31 mouse cellular contexts compared by ENCODE assay signal in genomic region chr3:92565418-92565817, GRCm38 (mm10). TPM values are rescaled to one million over a fixed set of nuclear protein-coding genes. Genes with fewer than 3 reads are reported as not detected.
DNase-seq lines count a peak whose midpoint lies in the region; ATAC-seq and TF ChIP-seq lines count a peak whose summit lies in the region.
"Had no signal": no experiment of that assay in that cellular context is flagged by ENCODE, and none has a peak within 500 bp of the region (broad histone marks: within the 10 kb centered on the region; RNA-seq: fewer than 3 reads in every experiment).

No protein-coding gene starts in this region.

- no peak overlapping the region for H3K27ac ChIP-seq in kidney, embryonic 14.5 days (ENCODE audit: low read depth, low read length)
- no peak overlapping the region for H3K27ac ChIP-seq in lung, postnatal 0 days (ENCODE audit: low read length)
- H3K27ac ChIP-seq in CH12.LX (ENCODE audit: insufficient read depth, low read depth): no peak overlapping the region
- H3K27ac ChIP-seq: embryonic facial prominence, embryonic 10.5 days; forebrain, embryonic 13.5 days; heart, embryonic 13.5 days; hindbrain, embryonic 14.5 days; limb, embryonic 13.5 days had no signal

- no peak overlapping the region for H3K4me2 ChIP-seq in kidney, embryonic 14.5 days (replicated peaks; ENCODE audit: low read depth, low read length)
- no peak overlapping the region for H3K4me2 ChIP-seq in lung, postnatal 0 days (replicated peaks; ENCODE audit: low read depth, low read length)
- H3K4me2 ChIP-seq in CH12.LX (ENCODE audit: insufficient read depth, low read depth, poor library complexity, severe bottlenecking): no peak overlapping the region
- H3K4me2 ChIP-seq: forebrain, embryonic 13.5 days; heart, embryonic 13.5 days; hindbrain, embryonic 14.5 days; limb, embryonic 13.5 days; midbrain, embryonic 11.5 days had no signal

- no peaks in the 10 kb centered on the region for H3K27me3 ChIP-seq in kidney, embryonic 14.5 days (ENCODE audit: control insufficient read depth, insufficient read depth, low read length)
- H3K27me3 ChIP-seq in lung, postnatal 0 days (replicated peaks; ENCODE audit: insufficient read depth, low read length): no peaks in the 10 kb centered on the region
- no peaks in the 10 kb centered on the region for H3K27me3 ChIP-seq in CH12.LX (replicated peaks)
- H3K27me3 ChIP-seq: forebrain, embryonic 13.5 days; heart, embryonic 13.5 days; limb, embryonic 13.5 days had no signal

- no peaks in the 10 kb centered on the region for H3K79me2 ChIP-seq in CH12.LX (replicated peaks; ENCODE audit: control insufficient read depth, extremely low read depth, insufficient read depth, poor library complexity, severe bottlenecking)

- H3K9me3 ChIP-seq in kidney, embryonic 14.5 days (ENCODE audit: control insufficient read depth, low read length): no peaks in the 10 kb centered on the region
- no peaks in the 10 kb centered on the region for H3K9me3 ChIP-seq in lung, postnatal 0 days (ENCODE audit: low read length)
- no peaks in the 10 kb centered on the region for H3K9me3 ChIP-seq in CH12.LX (replicated peaks; ENCODE audit: low read length)
- H3K9me3 ChIP-seq: embryonic facial prominence, embryonic 10.5 days; forebrain, embryonic 13.5 days; heart, embryonic 13.5 days; limb, embryonic 13.5 days had no signal

- no peaks in the 10 kb centered on the region for H3K4me1 ChIP-seq in kidney, embryonic 14.5 days (ENCODE audit: control insufficient read depth, insufficient read depth, low read length)
- H3K4me1 ChIP-seq in lung, postnatal 0 days (ENCODE audit: insufficient read depth, low read depth, low read length): no peaks in the 10 kb centered on the region
- no peaks in the 10 kb centered on the region for H3K4me1 ChIP-seq in lung, adult 2 months (ENCODE audit: control insufficient read depth, insufficient read depth, low read length)
- no peaks in the 10 kb centered on the region for H3K4me1 ChIP-seq in CH12.LX (ENCODE audit: control insufficient read depth in 1 of 2, insufficient read depth in 2 of 2)
- H3K4me1 ChIP-seq: embryonic facial prominence, embryonic 10.5 days; forebrain, embryonic 13.5 days; heart, embryonic 13.5 days; limb, embryonic 13.5 days had no signal

- in situ Hi-C loops in CH12.LX (cut with MboI; ENCODE audit: low pct_ligation_motif_present, low pct_unique_long_range_greater_than_20kb, low sequenced_read_pairs): no loop called here

- ATAC-seq in kidney, embryonic 14.5 days (ENCODE audit: low FRiP score, low TSS enrichment): no peak
- no peak for ATAC-seq in lung, postnatal 0 days
- ATAC-seq: CD4-positive, CD25-positive, alpha-beta regulatory T cell, adult 4 months; forebrain, embryonic 13.5 days had no signal

- dilution Hi-C loops in CH12.LX (cut with MboI; ENCODE audit: extremely low pct_ligation_motif_present, extremely low pct_unique_long_range_greater_than_20kb, low sequenced_read_pairs): no loop called here

- peak; percentile 37 for DNase-seq in kidney, adult 9 months
- peak; percentile 20 for DNase-seq in lung, postnatal 0 days (ENCODE audit: low spot score)
- no peak for DNase-seq in lung, adult 2 months
- DNase-seq in CH12.LX (ENCODE audit: extremely low read depth): peak; percentile 12
- DNase-seq in brain, embryonic 14.5 days (ENCODE audit: low read depth): peak; percentile 25
- no peak for DNase-seq in adrenal gland, postnatal 36 days
- DNase-seq: cerebellum, adult 8-10 months; gastrocnemius, postnatal 10 days; heart, adult 11 months; heart, postnatal 36 days; kidney, adult 11 months; kidney, postnatal 4 days; right cerebral cortex, postnatal 25 days; thymus, adult 2 months had no signal

- TF ChIP-seq RAD21 in CH12.LX (IDR thresholded peaks at IDR 0.05; ENCODE audit: low read depth, low read length): peak; percentile 47

- TF ChIP-seq POLR2A in lung, adult 2 months (IDR thresholded peaks at IDR 0.05; ENCODE audit: borderline replicate concordance, extremely low read depth, low read depth, low read length): no peak
- no peak for TF ChIP-seq POLR2A in CH12.LX (IDR thresholded peaks at IDR 0.05; ENCODE audit: low read depth, low read length)
- TF ChIP-seq POLR2A in brain, embryonic 14.5 days (IDR thresholded peaks at IDR 0.05; ENCODE audit: borderline replicate concordance, extremely low read depth, insufficient read depth, insufficient read length, poor library complexity, severe bottlenecking): no peak

- H3K9ac ChIP-seq in kidney, embryonic 14.5 days (ENCODE audit: low read depth, low read length): no peak overlapping the region
- no peak overlapping the region for H3K9ac ChIP-seq in lung, postnatal 0 days (replicated peaks; ENCODE audit: low read depth)
- no peak overlapping the region for H3K9ac ChIP-seq in CH12.LX (ENCODE audit: insufficient read depth, low read depth)
- H3K9ac ChIP-seq: forebrain, embryonic 13.5 days; heart, embryonic 13.5 days; hindbrain, embryonic 14.5 days; limb, embryonic 13.5 days had no signal

- no peaks in the 10 kb centered on the region for H3K36me3 ChIP-seq in kidney, embryonic 14.5 days (ENCODE audit: control insufficient read depth, insufficient read depth, low read length)
- no peaks in the 10 kb centered on the region for H3K36me3 ChIP-seq in lung, postnatal 0 days (ENCODE audit: insufficient read depth, low read length)
- no peaks in the 10 kb centered on the region for H3K36me3 ChIP-seq in CH12.LX (replicated peaks in 1 of 2; ENCODE audit: control insufficient read depth in 1 of 2, insufficient read depth in 1 of 2, low read length in 1 of 2)
- H3K36me3 ChIP-seq: embryonic facial prominence, embryonic 10.5 days; heart, embryonic 13.5 days; limb, embryonic 13.5 days had no signal

- TF ChIP-seq EP300 in lung, postnatal 0 days (IDR thresholded peaks at IDR 0.05): no peak
- no peak for TF ChIP-seq EP300 in CH12.LX (IDR thresholded peaks at IDR 0.05; ENCODE audit: low read length)

- TF ChIP-seq CTCF in lung, postnatal 0 days (IDR thresholded peaks at IDR 0.05): peak; percentile 56
- no peak; the same call in 1 of the 2 replicates for TF ChIP-seq CTCF in lung, adult 2 months (IDR thresholded peaks at IDR 0.05; ENCODE audit: insufficient read depth, low read length)
- TF ChIP-seq CTCF in CH12.LX (conservative IDR thresholded peaks at IDR 0.05 in 1 of 2, IDR thresholded peaks at IDR 0.05 in 1 of 2; ENCODE audit: low read depth in 2 of 2, low read length in 2 of 2): peak in 1 of 2 experiments; percentile 33; a peak in 2 of 4 replicates
- TF ChIP-seq CTCF in brain, embryonic 14.5 days (IDR thresholded peaks at IDR 0.05; ENCODE audit: borderline replicate concordance, extremely low read depth, insufficient read depth, insufficient read length): no peak

- H3K4me3 ChIP-seq in kidney, embryonic 14.5 days (ENCODE audit: low read length): no peak overlapping the region
- H3K4me3 ChIP-seq in lung, postnatal 0 days (ENCODE audit: low read depth, low read length): no peak overlapping the region
- H3K4me3 ChIP-seq in lung, adult 2 months (replicated peaks; ENCODE audit: extremely low read depth, low read depth, low read length): no peak overlapping the region
- H3K4me3 ChIP-seq in CH12.LX (replicated peaks in 1 of 3; ENCODE audit: low read depth in 2 of 3, low read length in 2 of 3, poor library complexity in 1 of 3): no peak overlapping the region
- H3K4me3 ChIP-seq: embryonic facial prominence, embryonic 10.5 days; forebrain, embryonic 13.5 days; heart, embryonic 13.5 days; limb, embryonic 13.5 days; myocyte had no signal

RNA-seq across cellular contexts. Expression of gene Ivl, which starts 8.1 kb away (rescaled TPM):
- 0.74 and 0.81 TPM in 2 replicates for polyA plus RNA-seq in kidney, embryonic 14.5 days (2014; fragmentation: Nextera tagmentation; extraction: Ambion mirVana)
- 2.2 and 3.4 TPM in 2 replicates for polyA plus RNA-seq in lung, postnatal 0 days (2015; fragmentation: Nextera tagmentation; extraction: Ambion mirVana)
- polyA plus RNA-seq in lung, adult 2 months (2012; rRNA removed): 0.16 and 0.24 TPM in 2 replicates
- 0.04 TPM in 1 of 2 replicates, not detected in the other for total RNA-seq in CH12.LX (2012; rRNA removed)
- total RNA-seq in CH12.LX (2014; rRNA removed): 0.30 and 0.31 TPM in 2 replicates
- polyA plus RNA-seq in CH12.LX (2012; ENCODE audit: insufficient read length, low read depth): 0.38 and 0.44 TPM in 2 replicates
- not detected in 2 replicates for polyA plus RNA-seq in brain, embryonic 14.5 days (2012; rRNA removed)
- total RNA-seq in adrenal gland, postnatal 36 days (2021): not detected
- total RNA-seq: common myeloid progenitor, adult 5-6 weeks; gastrocnemius, postnatal 10 days; heart, postnatal 36 days; layer of hippocampus, postnatal 10 days; left cerebral cortex, postnatal 10 days; MEL had no signal
- polyA plus RNA-seq: CD4-positive, CD25-positive, alpha-beta regulatory T cell, adult 4 months; embryonic facial prominence, embryonic 10.5 days; forebrain, embryonic 13.5 days; heart, embryonic 13.5 days; hindbrain, embryonic 14.5 days; limb, embryonic 13.5 days; liver, embryonic 16.5 days; midbrain, embryonic 11.5 days; myocyte; neural tube, embryonic 14.5 days; spleen, adult 2 months had no signal

RNA-seq across cellular contexts. Expression of gene Smcp, which starts 23.4 kb away (rescaled TPM):
- not detected in 2 replicates for polyA plus RNA-seq in kidney, embryonic 14.5 days (2014; fragmentation: Nextera tagmentation; extraction: Ambion mirVana)
- polyA plus RNA-seq in lung, postnatal 0 days (2015; fragmentation: Nextera tagmentation; extraction: Ambion mirVana): not detected in 2 replicates
- 0.92 TPM in 1 of 2 replicates, not detected in the other for polyA plus RNA-seq in lung, adult 2 months (2012; rRNA removed)
- total RNA-seq in CH12.LX (2012; rRNA removed) (not detected in 2 replicates), CH12.LX (2014; rRNA removed) (not detected in 2 replicates)
- polyA plus RNA-seq in CH12.LX (2012; ENCODE audit: insufficient read length, low read depth): not detected in 2 replicates
- not detected in 2 replicates for polyA plus RNA-seq in brain, embryonic 14.5 days (2012; rRNA removed)
- total RNA-seq in adrenal gland, postnatal 36 days (2021): not detected
- total RNA-seq: common myeloid progenitor, adult 5-6 weeks; gastrocnemius, postnatal 10 days; heart, postnatal 36 days; layer of hippocampus, postnatal 10 days; left cerebral cortex, postnatal 10 days; MEL had no signal
- polyA plus RNA-seq: CD4-positive, CD25-positive, alpha-beta regulatory T cell, adult 4 months; embryonic facial prominence, embryonic 10.5 days; forebrain, embryonic 13.5 days; heart, embryonic 13.5 days; hindbrain, embryonic 14.5 days; limb, embryonic 13.5 days; midbrain, embryonic 11.5 days; myocyte; neural tube, embryonic 14.5 days; spleen, adult 2 months; stomach, embryonic 14.5 days had no signal

RNA-seq across cellular contexts. Expression of gene 2310046K23Rik, which starts 31.1 kb away (rescaled TPM):
- not detected in 2 replicates for polyA plus RNA-seq in kidney, embryonic 14.5 days (2014; fragmentation: Nextera tagmentation; extraction: Ambion mirVana)
- not detected in 2 replicates for polyA plus RNA-seq in lung, postnatal 0 days (2015; fragmentation: Nextera tagmentation; extraction: Ambion mirVana)
- 2.3 TPM in 1 of 2 replicates, not detected in the other for polyA plus RNA-seq in lung, adult 2 months (2012; rRNA removed)
- not detected in 2 replicates for total RNA-seq in CH12.LX (2012; rRNA removed)
- not detected in 2 replicates for total RNA-seq in CH12.LX (2014; rRNA removed)
- not detected in 2 replicates for polyA plus RNA-seq in CH12.LX (2012; ENCODE audit: insufficient read length, low read depth)
- not detected in 2 replicates for polyA plus RNA-seq in brain, embryonic 14.5 days (2012; rRNA removed)
- total RNA-seq in adrenal gland, postnatal 36 days (2021): not detected
- total RNA-seq: common myeloid progenitor, adult 5-6 weeks; gastrocnemius, postnatal 10 days; heart, postnatal 36 days; layer of hippocampus, postnatal 10 days; left cerebral cortex, postnatal 10 days; MEL had no signal
- polyA plus RNA-seq: CD4-positive, CD25-positive, alpha-beta regulatory T cell, adult 4 months; embryonic facial prominence, embryonic 10.5 days; forebrain, embryonic 13.5 days; heart, embryonic 13.5 days; hindbrain, embryonic 14.5 days; limb, embryonic 13.5 days; liver, embryonic 16.5 days; midbrain, embryonic 11.5 days; myocyte; neural tube, embryonic 14.5 days; spleen, adult 2 months; stomach, embryonic 14.5 days had no signal

RNA-seq across cellular contexts. Expression of gene 2210017I01Rik, which starts 41.9 kb away (rescaled TPM):
- not detected in 2 replicates for polyA plus RNA-seq in kidney, embryonic 14.5 days (2014; fragmentation: Nextera tagmentation; extraction: Ambion mirVana)
- not detected in 2 replicates for polyA plus RNA-seq in lung, postnatal 0 days (2015; fragmentation: Nextera tagmentation; extraction: Ambion mirVana)
- 1.3 TPM in 1 of 2 replicates, not detected in the other for polyA plus RNA-seq in lung, adult 2 months (2012; rRNA removed)
- total RNA-seq in CH12.LX (2012; rRNA removed) (not detected in 2 replicates), CH12.LX (2014; rRNA removed) (not detected in 2 replicates)
- polyA plus RNA-seq in CH12.LX (2012; ENCODE audit: insufficient read length, low read depth): not detected in 2 replicates
- not detected in 2 replicates for polyA plus RNA-seq in brain, embryonic 14.5 days (2012; rRNA removed)
- not detected for total RNA-seq in adrenal gland, postnatal 36 days (2021)
- total RNA-seq: common myeloid progenitor, adult 5-6 weeks; gastrocnemius, postnatal 10 days; heart, postnatal 36 days; layer of hippocampus, postnatal 10 days; left cerebral cortex, postnatal 10 days; MEL had no signal
- polyA plus RNA-seq: CD4-positive, CD25-positive, alpha-beta regulatory T cell, adult 4 months; embryonic facial prominence, embryonic 10.5 days; forebrain, embryonic 13.5 days; heart, embryonic 13.5 days; hindbrain, embryonic 14.5 days; limb, embryonic 13.5 days; liver, embryonic 16.5 days; midbrain, embryonic 11.5 days; myocyte; neural tube, embryonic 14.5 days; spleen, adult 2 months; stomach, embryonic 14.5 days had no signal

RNA-seq across cellular contexts. Expression of gene Lce6a, which starts 56.0 kb away (rescaled TPM):
- polyA plus RNA-seq in kidney, embryonic 14.5 days (2014; fragmentation: Nextera tagmentation; extraction: Ambion mirVana): not detected in 2 replicates
- not detected in 2 replicates for polyA plus RNA-seq in lung, postnatal 0 days (2015; fragmentation: Nextera tagmentation; extraction: Ambion mirVana)
- polyA plus RNA-seq in lung, adult 2 months (2012; rRNA removed): not detected in 2 replicates
- not detected in 2 replicates for total RNA-seq in CH12.LX (2012; rRNA removed)
- not detected in 2 replicates for total RNA-seq in CH12.LX (2014; rRNA removed)
- polyA plus RNA-seq in CH12.LX (2012; ENCODE audit: insufficient read length, low read depth): not detected in 2 replicates
- not detected in 2 replicates for polyA plus RNA-seq in brain, embryonic 14.5 days (2012; rRNA removed)
- total RNA-seq in adrenal gland, postnatal 36 days (2021): not detected
- total RNA-seq: common myeloid progenitor, adult 5-6 weeks; gastrocnemius, postnatal 10 days; heart, postnatal 36 days; layer of hippocampus, postnatal 10 days; left cerebral cortex, postnatal 10 days; MEL had no signal
- polyA plus RNA-seq: CD4-positive, CD25-positive, alpha-beta regulatory T cell, adult 4 months; embryonic facial prominence, embryonic 10.5 days; forebrain, embryonic 13.5 days; heart, embryonic 13.5 days; hindbrain, embryonic 14.5 days; limb, embryonic 13.5 days; midbrain, embryonic 11.5 days; myocyte; neural tube, embryonic 14.5 days; spleen, adult 2 months; stomach, embryonic 14.5 days; thymus, adult 2 months had no signal

Comparison
In these comparisons a context has a peak if more than half of its experiments do, and no peak if none do; other contexts are left out.
1. DNase-seq: peak in kidney, adult 9 months (single experiment), lung, postnatal 0 days (single experiment), CH12.LX (single experiment) and brain, embryonic 14.5 days (single experiment); none in lung, adult 2 months (single experiment) and adrenal gland, postnatal 36 days (0 of 2).